Mouse (Mus musculus): Measurements from ENCODE around the gene Il19. TPM values are rescaled to one million over a fixed set of nuclear protein-coding genes. Genes with fewer than 3 reads are reported as not detected.
A peak's percentile ranks its signal among the peaks of the same experiment; 100 is the strongest.

Il19 gene
- not detected for total RNA-seq (2021)
- long read RNA-seq, result 0 reads

- DNase-seq (ENCODE audit: low spot score in 2 of 2), result no peak
Observed at GRCm38 (mm10) chr1:130940065-130940687, at the start of gene Il19. TSS of gene Il19 (minus strand) at chr1:130940115.

GRCm38 (mm10) chr1:130989331-130989730 is 49.4 kb upstream of the Il19 start:
- no peak for DNase-seq (ENCODE audit: low spot score in 2 of 2)

- DNase-seq (ENCODE audit: low spot score in 2 of 2), result no peak
Observed at GRCm38 (mm10) chr1:130987418-130987817, 47.5 kb upstream of the Il19 start.

- no peak for DNase-seq (ENCODE audit: low spot score in 2 of 2)
Observed at GRCm38 (mm10) chr1:130987001-130987400, 47.1 kb upstream of the Il19 start.

- no peak for DNase-seq (ENCODE audit: low spot score in 2 of 2)
Observed at GRCm38 (mm10) chr1:130984441-130984840, 44.5 kb upstream of the Il19 start.

GRCm38 (mm10) chr1:130979455-130979854 is 39.5 kb upstream of the Il19 start:
- DNase-seq (ENCODE audit: low spot score in 2 of 2), result peak; percentile 30 to 59

- peak in 1 of 2 experiments; percentile 35 for DNase-seq (ENCODE audit: low spot score in 2 of 2)
Observed at GRCm38 (mm10) chr1:130963891-130964290, 24.0 kb upstream of the Il19 start.

GRCm38 (mm10) chr1:130946920-130947319 is 7.0 kb upstream of the Il19 start:
- no peak for DNase-seq (ENCODE audit: low spot score in 2 of 2)

GRCm38 (mm10) chr1:130941801-130942200 is 1.9 kb upstream of the Il19 start:
- DNase-seq (ENCODE audit: low spot score in 2 of 2), result no peak

GRCm38 (mm10) chr1:130938192-130938591 is 1.7 kb downstream of the Il19 start:
- no peak for DNase-seq (ENCODE audit: low spot score in 2 of 2)

- no peak for DNase-seq (ENCODE audit: low spot score in 2 of 2)
Observed at GRCm38 (mm10) chr1:130937170-130937569, 2.7 kb downstream of the Il19 start.

GRCm38 (mm10) chr1:130936351-130936750 is 3.6 kb downstream of the Il19 start:
- DNase-seq (ENCODE audit: low spot score in 2 of 2), result no peak

GRCm38 (mm10) chr1:130926484-130926883 is 13.4 kb downstream of the Il19 start:
- no peak for DNase-seq (ENCODE audit: low spot score in 2 of 2)

- no peak for DNase-seq (ENCODE audit: low spot score in 2 of 2)
Observed at GRCm38 (mm10) chr1:130918323-130918980, 21.5 kb downstream of the Il19 start.

- DNase-seq (ENCODE audit: low spot score in 2 of 2), result no peak
Observed at GRCm38 (mm10) chr1:130911401-130912010, 28.4 kb downstream of the Il19 start, which contains the start of gene Il20. TSS of gene Il20 (minus strand) at chr1:130911451.

- DNase-seq (ENCODE audit: low spot score in 2 of 2), result no peak
Observed at GRCm38 (mm10) chr1:130902505-130902904, 37.4 kb downstream of the Il19 start.

GRCm38 (mm10) chr1:130894468-130894867 is 45.4 kb downstream of the Il19 start:
- no peak for DNase-seq (ENCODE audit: low spot score in 2 of 2)

GRCm38 (mm10) chr1:130893329-130894040 is 46.4 kb downstream of the Il19 start:
- no peak for DNase-seq (ENCODE audit: low spot score in 2 of 2)

- no peak for DNase-seq (ENCODE audit: low spot score in 2 of 2)
Observed at GRCm38 (mm10) chr1:130892446-130892845, 47.5 kb downstream of the Il19 start.

- no peak for DNase-seq (ENCODE audit: low spot score in 2 of 2)
Observed at GRCm38 (mm10) chr1:130887354-130887753, 52.6 kb downstream of the Il19 start, which contains the start of gene Il24. TSS of gene Il24 (minus strand) at chr1:130887454.

- DNase-seq (ENCODE audit: low spot score in 2 of 2), result no peak
Observed at GRCm38 (mm10) chr1:130883146-130883545, 56.8 kb downstream of the Il19 start.

Measured in layer of hippocampus, postnatal 10 days (tissue).